Mouse (Mus musculus) spleen, embryonic (tissue): ENCODE measurements around the gene Etfb.

Source experiments
- CTCF ChIA-PET: fragments of 350-600 bp; sonication (Branson Sonifier 250); formaldehyde crosslinking; loops from one replicate; lab custom pipeline; 2022; lab: Charles Lee

The Etfb gene

DNA sequence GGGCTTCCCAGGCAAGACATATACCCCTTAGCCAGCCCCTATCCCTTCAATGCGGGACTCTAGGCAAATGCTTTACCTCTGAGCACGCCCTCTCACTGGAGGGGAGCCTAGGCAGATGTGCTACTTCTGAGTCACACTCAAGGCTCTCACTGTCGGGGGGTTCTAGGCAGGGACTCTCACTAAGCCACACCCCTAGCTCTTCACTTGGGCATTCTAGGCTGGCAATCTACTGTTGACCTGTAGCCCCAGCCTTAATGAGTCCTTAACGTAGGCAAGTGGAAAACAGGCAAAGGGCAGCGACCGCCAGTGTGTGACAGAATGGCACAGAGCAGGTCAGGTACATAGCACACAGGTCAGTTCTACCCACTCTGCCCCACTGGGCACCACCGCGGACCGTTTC lies 47.0 kb downstream of the Etfb start:
- CTCF ChIA-PET, result no interaction called here

DNA sequence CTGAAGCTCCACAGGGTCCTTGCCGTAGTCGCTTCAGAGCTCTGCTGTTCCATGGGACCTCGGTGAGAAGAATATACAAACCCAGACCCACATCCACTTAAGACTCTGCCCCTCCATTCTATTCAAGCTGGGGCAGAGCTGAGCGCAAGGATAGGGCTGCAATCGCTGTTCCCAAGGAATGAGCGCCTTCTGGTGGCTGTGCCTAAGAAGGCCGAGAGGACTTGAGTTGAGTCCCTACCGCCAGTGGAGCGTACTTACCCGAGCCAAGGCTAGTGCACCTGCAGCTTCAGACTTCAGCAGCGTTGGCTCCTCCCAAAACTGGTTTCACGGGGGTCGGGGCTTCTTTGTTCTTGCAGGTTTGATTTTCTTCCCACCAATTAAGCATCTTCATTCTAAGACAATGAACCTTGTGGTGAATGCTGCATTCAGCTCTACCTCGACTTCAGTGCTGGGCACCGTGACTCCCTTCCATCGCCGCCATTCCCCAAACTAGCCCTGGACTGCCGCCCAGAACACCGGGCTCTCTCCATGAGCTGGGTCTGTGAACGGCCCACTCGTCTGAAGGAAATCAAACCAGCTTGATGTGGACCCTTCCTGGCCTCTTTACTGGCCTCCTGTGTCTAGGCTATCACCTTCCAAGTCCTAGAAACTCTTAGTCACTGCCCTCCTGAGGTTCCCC lies 51.6 kb downstream of the Etfb start:
- CTCF ChIA-PET, result interaction anchor here (0.6 kb wide), 1 partner anchor 118 kb away, joined by 6 read pairs; no protein-coding TSS in a partner anchor
